Mouse (Mus musculus) bone marrow macrophage, adult 2 months (primary cell): ENCODE measurements around the gene Agpat1. TPM values are rescaled to one million over a fixed set of nuclear protein-coding genes. Genes with fewer than 3 reads are reported as not detected.

Source experiments
- H3K27ac ChIP-seq: 2 replicates; pipeline ENCODE4 v1.5.1; 2012; ENCODE audit warnings: low read depth, low read length; ENCODE audit not compliant: insufficient read depth
- H3K4me1 ChIP-seq: 2 replicates; pipeline ENCODE4 v1.6.1; 2012; ENCODE audit warnings: low read length; ENCODE audit not compliant: control insufficient read depth, insufficient read depth
- H3K4me3 ChIP-seq: 2 replicates; pipeline ENCODE4 v1.5.1; 2012; ENCODE audit warnings: mild to moderate bottlenecking, low read length, moderate library complexity; ENCODE audit not compliant: insufficient read depth
- CTCF ChIP-seq: IDR thresholded peaks from 2 replicates; pipeline ENCODE4 v1.5.1; 2012; ENCODE audit warnings: low read depth, mild to moderate bottlenecking, low read length, moderate library complexity
- POLR2A ChIP-seq: IDR thresholded peaks from 2 replicates; pipeline ENCODE4 v1.6.1; 2012; ENCODE audit warnings: mild to moderate bottlenecking, low read depth, low read length, borderline replicate concordance
- polyA plus RNA-seq: library from polyadenylated mRNA; stranded (reverse); fragments of >200 nt; gene quantifications from 2 replicates; pipeline ENCODE4 v1.2.4, GENCODE M21; 2012; ENCODE audit not compliant: missing spikeins, insufficient read depth, insufficient read length

Gene Agpat1
- polyA plus RNA-seq, 1 experiment = 101 TPM

DNA sequence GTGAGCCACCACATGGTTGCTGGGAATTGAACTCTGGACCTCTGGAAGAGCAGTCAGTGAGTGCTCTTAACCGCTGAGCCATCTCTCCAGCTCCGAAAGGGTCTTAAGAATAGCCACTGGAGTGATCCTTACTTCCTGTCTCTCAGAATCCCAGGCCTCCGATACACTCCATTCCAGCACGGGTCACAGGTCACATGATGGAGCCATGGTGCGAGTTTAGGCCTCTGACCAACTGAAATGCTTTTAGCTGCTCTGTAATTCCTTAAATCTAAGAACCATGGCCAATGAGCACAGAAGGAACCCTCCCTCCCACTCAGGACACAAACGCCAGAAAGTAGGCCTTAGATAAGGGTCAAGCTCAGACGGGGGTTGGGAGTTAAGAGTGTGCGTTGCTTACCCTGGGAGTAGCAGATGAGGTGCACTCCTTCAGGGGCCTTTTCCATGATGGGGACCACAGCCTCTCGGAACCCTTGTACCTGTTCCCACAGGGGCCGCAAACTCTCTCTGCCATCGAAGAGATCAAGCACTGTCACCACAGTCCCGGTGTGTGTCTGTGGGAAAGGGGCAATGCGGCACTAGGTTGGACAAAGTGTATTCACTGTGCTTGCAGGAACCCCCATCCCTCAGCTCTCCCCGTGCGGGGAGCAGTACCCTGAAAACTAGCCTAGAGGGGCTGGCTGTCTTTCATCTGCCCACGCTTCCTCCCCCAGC is 22.2 kb downstream of the Agpat1 start:
- Histone ChIP-seq H3K27ac (no peak overlapping the region), H3K4me3 (peak overlapping the region; percentile 69), H3K4me1 (peaks cover 17% of the 10 kb centered on the region)
- TF ChIP-seq POLR2A = no peak
- TF ChIP-seq CTCF = 0 out of 2 replicates have a peak, but pooled peaks have one; percentile 4

DNA sequence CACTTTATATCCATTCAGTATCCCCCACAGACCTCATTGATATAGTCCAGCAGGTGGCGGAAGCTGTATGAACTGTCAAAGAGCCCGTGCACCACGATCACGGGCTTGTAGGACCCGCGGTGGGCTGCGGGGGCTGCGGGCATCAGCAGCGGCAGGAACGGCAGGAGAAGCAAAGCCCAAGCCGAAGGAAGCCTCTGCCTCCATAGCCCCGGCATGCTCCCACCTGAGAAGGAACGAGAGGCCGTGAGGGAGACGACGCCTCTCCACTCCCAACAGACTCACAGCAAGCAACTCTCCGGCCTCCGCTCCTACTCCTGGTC is 22.7 kb downstream of the Agpat1 start:
- H3K27ac ChIP-seq = peak overlapping the region; percentile 69
- no peak for TF ChIP-seq POLR2A
- TF ChIP-seq CTCF = no peak
- H3K4me3 ChIP-seq = peak overlapping the region; percentile 69
- H3K4me1 ChIP-seq = peaks cover 22% of the 10 kb centered on the region

GRCm38 (mm10) chr17:34627093-34627942 is 23.3 kb downstream of the Agpat1 start:
- H3K4me3 ChIP-seq = peak overlapping the region; percentile 69
- peaks cover 22% of the 10 kb centered on the region for H3K4me1 ChIP-seq
- H3K27ac ChIP-seq = peak overlapping the region; percentile 96
- no peak; the same call in 1 of the 2 replicates for TF ChIP-seq POLR2A
- no peak for TF ChIP-seq CTCF

- Histone ChIP-seq H3K4me3 (peak within 1 kb of the TSS; percentile 69), H3K4me1 (peaks cover 22% of the 10 kb centered on the region), H3K27ac (peak within 1 kb of the TSS; percentile 96)
- TF ChIP-seq POLR2A = no peak
- no peak for TF ChIP-seq CTCF
Measured at GRCm38 (mm10) chr17:34627943-34628643, 24.0 kb downstream of the Agpat1 start, which contains the start of gene Ppt2. Gene Ppt2, minus strand, starts transcription at chr17:34628510.

GRCm38 (mm10) chr17:34628644-34628967 is 24.5 kb downstream of the Agpat1 start:
- Histone ChIP-seq H3K4me1 (peaks cover 28% of the 10 kb centered on the region), H3K27ac (peak overlapping the region; percentile 96), H3K4me3 (peak overlapping the region; percentile 69)
- no peak for TF ChIP-seq CTCF
- no peak for TF ChIP-seq POLR2A

DNA sequence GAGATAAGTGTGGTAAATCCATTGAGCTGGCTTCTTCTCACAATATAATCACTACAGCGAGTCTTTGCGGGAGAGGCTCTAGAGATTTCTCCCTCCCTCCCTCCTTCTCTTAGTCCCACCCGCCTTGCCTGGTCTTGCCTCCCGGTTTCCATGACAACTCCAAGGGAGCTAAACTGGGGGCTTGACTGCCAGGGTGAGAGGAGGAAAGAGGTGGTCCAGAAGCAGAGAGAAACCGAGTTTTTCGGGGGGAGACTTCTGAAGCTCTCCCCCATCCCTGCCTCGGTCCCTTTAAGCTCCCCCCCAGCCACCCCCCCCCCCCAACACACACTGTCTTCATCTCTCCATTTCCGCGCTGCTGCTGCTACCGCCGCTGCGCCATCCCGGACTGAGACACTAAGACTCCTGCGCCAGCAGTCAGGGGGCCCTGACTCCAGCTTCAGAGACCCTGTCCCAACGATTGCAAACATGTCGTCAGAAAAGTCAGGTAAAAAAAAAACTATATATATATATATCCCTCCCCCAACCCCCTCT is 25.2 kb downstream of the Agpat1 start, which contains the start of gene Prrt1:
Prrt1 (plus strand) TSS at position 313 of the 531 bp plus-strand sequence.
- Histone ChIP-seq H3K4me1 (peaks cover 34% of the 10 kb centered on the region), H3K4me3 (peak within 1 kb of the TSS; percentile 69), H3K27ac (peak within 1 kb of the TSS; percentile 96)
- TF ChIP-seq POLR2A (no peak), CTCF (no peak)

DNA sequence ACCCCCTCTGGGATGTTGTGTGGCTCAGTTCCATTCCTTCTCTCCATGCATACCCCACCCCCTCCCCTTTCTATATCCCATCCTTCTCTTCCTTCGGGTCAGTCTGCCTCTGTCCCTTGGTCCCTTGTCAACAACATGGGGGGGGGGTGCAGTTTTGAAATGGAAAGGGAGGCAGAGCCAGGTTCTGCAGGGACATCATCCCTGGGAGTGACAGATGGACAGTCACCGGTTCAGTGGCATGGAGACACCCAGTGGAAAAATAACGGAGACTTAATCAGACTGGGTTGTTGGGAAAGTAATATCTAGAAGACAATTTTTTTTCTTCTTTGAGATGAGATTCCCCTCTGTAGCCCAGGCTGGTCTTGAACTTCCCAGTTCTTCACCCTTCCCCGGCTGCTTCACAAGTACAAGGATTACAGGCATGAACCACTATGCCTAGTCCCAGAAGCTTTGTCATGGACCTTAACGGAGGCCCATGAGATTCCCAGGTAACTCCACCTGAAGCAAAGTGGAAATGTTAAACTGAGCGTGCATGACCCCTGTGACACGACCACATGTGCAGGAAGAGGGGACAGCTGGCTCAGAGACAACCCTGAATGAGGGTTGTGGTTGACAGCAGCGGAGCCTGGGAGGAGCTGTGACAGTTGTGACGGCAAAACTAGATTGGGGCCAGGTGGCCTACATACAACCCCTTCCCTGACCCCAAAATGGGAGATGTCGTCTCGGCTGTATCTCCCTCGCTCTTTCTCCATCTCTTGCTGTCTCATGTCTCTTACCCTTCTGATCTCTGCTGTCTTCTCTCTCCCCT is 25.9 kb downstream of the Agpat1 start:
- H3K27ac ChIP-seq = no peak overlapping the region
- no peak for TF ChIP-seq POLR2A
- TF ChIP-seq CTCF = no peak
- peaks cover 38% of the 10 kb centered on the region for H3K4me1 ChIP-seq
- no peak overlapping the region for H3K4me3 ChIP-seq

- H3K27ac ChIP-seq = no peak overlapping the region
- no peak overlapping the region for H3K4me3 ChIP-seq
- H3K4me1 ChIP-seq = peaks cover 47% of the 10 kb centered on the region
Measured at GRCm38 (mm10) chr17:34630761-34631301, 26.8 kb downstream of the Agpat1 start.

GRCm38 (mm10) chr17:34631647-34632046 is 27.6 kb downstream of the Agpat1 start:
- peaks cover 51% of the 10 kb centered on the region for H3K4me1 ChIP-seq
- no peak for TF ChIP-seq CTCF
- TF ChIP-seq POLR2A = no peak
- peak overlapping the region; percentile 99; the same call in 1 of the 2 replicates for H3K27ac ChIP-seq
- H3K4me3 ChIP-seq = peak overlapping the region; percentile 77

More at GRCm38 (mm10) chr17:34630761-34631301, 26.8 kb downstream of the Agpat1 start:
- TF ChIP-seq CTCF (no peak), POLR2A (no peak)
